In genomic region chr11:84827492-84827891, GRCm38 (mm10) we compare ENCODE assay signal across 12 mouse cellular contexts. TPM values are rescaled to one million over a fixed set of nuclear protein-coding genes. Genes with fewer than 3 reads are reported as not detected.
A peak's percentile ranks its signal among the peaks of the same experiment; 100 is the strongest.
DNase-seq lines count a peak whose midpoint lies in the region; ATAC-seq and TF ChIP-seq lines count a peak whose summit lies in the region.
"Had no signal": no experiment of that assay in that cellular context is flagged by ENCODE, and none has a peak within 500 bp of the region (broad histone marks: within the 10 kb centered on the region; RNA-seq: fewer than 3 reads in every experiment).

No protein-coding gene starts in this region.

- no peaks in the 10 kb centered on the region for H3K27me3 ChIP-seq in megakaryocyte, embryonic 14.5 days (replicated peaks)
- H3K27me3 ChIP-seq in intestine, embryonic 14.5 days (replicated peaks; ENCODE audit: control insufficient read depth, insufficient read depth, low read length), result no peaks in the 10 kb centered on the region
- no peaks in the 10 kb centered on the region for H3K27me3 ChIP-seq in myocyte (ENCODE audit: control insufficient read depth, insufficient read depth, insufficient read length)
- H3K27me3 ChIP-seq: embryonic facial prominence, embryonic 12.5 days had no signal

- H3K36me3 ChIP-seq in megakaryocyte, embryonic 14.5 days (replicated peaks; ENCODE audit: low read length), result peaks cover 79% of the 10 kb centered on the region
- peaks cover 28% of the 10 kb centered on the region for H3K36me3 ChIP-seq in intestine, embryonic 14.5 days (ENCODE audit: control insufficient read depth, insufficient read depth, low read length)
- H3K36me3 ChIP-seq in myocyte (ENCODE audit: control insufficient read depth, insufficient read depth), result peaks cover 4% of the 10 kb centered on the region

- no peak for TF ChIP-seq POLR2A in myocyte (IDR thresholded peaks at IDR 0.05; ENCODE audit: insufficient read length, low read depth)

- no peaks in the 10 kb centered on the region for H3K79me2 ChIP-seq in myocyte (ENCODE audit: control insufficient read depth, insufficient read depth)

- H3K4me3 ChIP-seq in gastrocnemius, adult 2 months, result peak overlapping the region; percentile 91
- peak overlapping the region; percentile 99 for H3K4me3 ChIP-seq in megakaryocyte, embryonic 14.5 days (replicated peaks)
- H3K4me3 ChIP-seq in intestine, embryonic 14.5 days (ENCODE audit: low read depth, low read length), result 0 out of 2 replicates have a peak overlapping the region, but pooled peaks have one; percentile 1
- H3K4me3 ChIP-seq in myocyte, result peak overlapping the region; percentile 56
- H3K4me3 ChIP-seq in layer of hippocampus, adult 2 months, result no peak overlapping the region

- no peak for ATAC-seq in megakaryocyte, adult 5-6 weeks (ENCODE audit: poor library complexity, severe bottlenecking)
- ATAC-seq in intestine, embryonic 14.5 days (replicated peaks; ENCODE audit: low FRiP score, low TSS enrichment, low read depth), result peak; percentile 7; the same call in 1 of the 2 replicates
- ATAC-seq: CD4-positive, CD25-positive, alpha-beta regulatory T cell, adult 4 months had no signal

- H3K4me1 ChIP-seq in megakaryocyte, embryonic 14.5 days, result peaks cover 87% of the 10 kb centered on the region
- peaks cover 4% of the 10 kb centered on the region for H3K4me1 ChIP-seq in intestine, embryonic 14.5 days (replicated peaks; ENCODE audit: control insufficient read depth, insufficient read depth, low read length)

- peak; percentile 32 for DNase-seq in gastrocnemius, adult 2 months
- no peak for DNase-seq in gastrocnemius, postnatal 36 days
- peak; percentile 45 for DNase-seq in intestine, embryonic 14.5 days (ENCODE audit: low spot score)
- DNase-seq in layer of hippocampus, adult 2 months (ENCODE audit: low spot score in 2 of 2), result no peak
- DNase-seq in thymus, adult 18-20 months, result no peak
- DNase-seq: gastrocnemius, postnatal 25 days; kidney, postnatal 4 days had no signal

- no peak overlapping the region for H3ac ChIP-seq in myocyte (ENCODE audit: control insufficient read depth, insufficient read length)

- no peak for TF ChIP-seq CTCF in gastrocnemius, adult 2 months (IDR thresholded peaks at IDR 0.05)
- TF ChIP-seq CTCF in layer of hippocampus, adult 2 months (conservative IDR thresholded peaks at IDR 0.05), result no peak

- intact Hi-C loops in gastrocnemius, adult 2 months (cut with DNase I), result no loop called here
- intact Hi-C loops in gastrocnemius, postnatal 36 days (cut with DNase I), result no loop called here

- H3K9me3 ChIP-seq in megakaryocyte, embryonic 14.5 days, result no peaks in the 10 kb centered on the region
- no peaks in the 10 kb centered on the region for H3K9me3 ChIP-seq in intestine, embryonic 14.5 days (ENCODE audit: control insufficient read depth, low read length)
- H3K9me3 ChIP-seq: embryonic facial prominence, embryonic 12.5 days had no signal

- peak overlapping the region; percentile 95 for H3K4me2 ChIP-seq in intestine, embryonic 14.5 days (ENCODE audit: low read length)
- peak overlapping the region; percentile 90 for H3K4me2 ChIP-seq in myocyte (ENCODE audit: low read depth)

- no peak overlapping the region for H3K9ac ChIP-seq in intestine, embryonic 14.5 days (ENCODE audit: low read length)

- peak overlapping the region; percentile 98 for H3K27ac ChIP-seq in gastrocnemius, adult 2 months
- H3K27ac ChIP-seq in intestine, embryonic 14.5 days (ENCODE audit: low read depth), result no peak overlapping the region
- no peak overlapping the region for H3K27ac ChIP-seq in layer of hippocampus, adult 2 months
- H3K27ac ChIP-seq: embryonic facial prominence, embryonic 12.5 days had no signal

TF ChIP-seq in myocyte, 11 proteins besides CTCF, POLR2A, EP300 and RAD21:
- TF ChIP-seq SRF (IDR thresholded peaks at IDR 0.05; ENCODE audit: control insufficient read depth, insufficient read length, low read depth), result no peak
- no peak for TF ChIP-seq POLR2AphosphoS2 (IDR thresholded peaks at IDR 0.05; ENCODE audit: insufficient read length, low read depth)
- TF ChIP-seq MAX (IDR thresholded peaks at IDR 0.05; ENCODE audit: low read depth), result no peak
- TF ChIP-seq E2F4 (IDR thresholded peaks at IDR 0.05; ENCODE audit: insufficient read depth), result no peak
- TF ChIP-seq CEBPB (IDR thresholded peaks at IDR 0.05; ENCODE audit: insufficient read depth, poor library complexity, severe bottlenecking), result no peak

RNA-seq across cellular contexts. Expression of gene Dhrs11, which starts 1.3 kb away (rescaled TPM):
- 10 to 100 TPM; 34.5 to 36.6 TPM for total RNA-seq in gastrocnemius, adult 2 months (2021)
- total RNA-seq in gastrocnemius, postnatal 36 days (2021), result 10 to 100 TPM; 30.6 to 33.4 TPM
- 17.6 and 18.7 TPM in 2 replicates for polyA plus RNA-seq in megakaryocyte, embryonic 14.5 days (2012; ENCODE audit: insufficient read depth, low replicate concordance)
- total RNA-seq in megakaryocyte, adult 5-6 weeks (2015), result 24.0 and 26.1 TPM in 2 replicates
- total RNA-seq in megakaryocyte, adult 5-6 weeks (2017), result 10.2 and 15.0 TPM in 2 replicates
- polyA plus RNA-seq in intestine, embryonic 14.5 days (2014; fragmentation: Nextera tagmentation; extraction: Ambion mirVana), result 30.4 and 37.1 TPM in 2 replicates
- polyA plus RNA-seq in myocyte (2012; fragmentation: generic; extraction: Trizol), result 13.8 TPM
- total RNA-seq in layer of hippocampus, adult 2 months (2021), result 1 to 10 TPM; 6.2 TPM

RNA-seq across cellular contexts. Expression of gene Mrm1, which starts 8.2 kb away (rescaled TPM):
- total RNA-seq in gastrocnemius, adult 2 months (2021), result 1 to 10 TPM; 7.7 to 9.1 TPM
- 1 to 10 TPM; 6.0 to 8.9 TPM for total RNA-seq in gastrocnemius, postnatal 36 days (2021)
- polyA plus RNA-seq in megakaryocyte, embryonic 14.5 days (2012; ENCODE audit: insufficient read depth, low replicate concordance), result 1.3 and 4.3 TPM in 2 replicates
- 2.5 and 6.6 TPM in 2 replicates for total RNA-seq in megakaryocyte, adult 5-6 weeks (2015)
- total RNA-seq in megakaryocyte, adult 5-6 weeks (2017), result 4.2 and 5.8 TPM in 2 replicates
- polyA plus RNA-seq in intestine, embryonic 14.5 days (2014; fragmentation: Nextera tagmentation; extraction: Ambion mirVana), result 15.9 and 16.9 TPM in 2 replicates
- polyA plus RNA-seq in myocyte (2012; fragmentation: generic; extraction: Trizol), result 11.4 TPM
- total RNA-seq in layer of hippocampus, adult 2 months (2021), result 10 to 100 TPM in 1 of 2 experiments, 1 to 10 TPM in 1; 8.5 to 16.7 TPM

RNA-seq across cellular contexts. Expression of gene Ggnbp2, which starts 43.1 kb away (rescaled TPM):
- total RNA-seq in gastrocnemius, adult 2 months (2021), result 10 to 100 TPM; 35.5 to 45.7 TPM
- total RNA-seq in gastrocnemius, postnatal 36 days (2021), result 10 to 100 TPM; 30.6 to 40.6 TPM
- 2.2 and 30.3 TPM in 2 replicates for polyA plus RNA-seq in megakaryocyte, embryonic 14.5 days (2012; ENCODE audit: insufficient read depth, low replicate concordance)
- total RNA-seq in megakaryocyte, adult 5-6 weeks (2015), result 129 and 131 TPM in 2 replicates
- total RNA-seq in megakaryocyte, adult 5-6 weeks (2017), result 164 and 179 TPM in 2 replicates
- 66.1 and 68.0 TPM in 2 replicates for polyA plus RNA-seq in intestine, embryonic 14.5 days (2014; fragmentation: Nextera tagmentation; extraction: Ambion mirVana)
- 24.8 TPM for polyA plus RNA-seq in myocyte (2012; fragmentation: generic; extraction: Trizol)
- 10 to 100 TPM; 87.7 to 92.2 TPM for total RNA-seq in layer of hippocampus, adult 2 months (2021)

RNA-seq across cellular contexts. Expression of gene Myo19, which starts 52.5 kb away (rescaled TPM):
- 1 to 10 TPM; 3.1 to 4.6 TPM for total RNA-seq in gastrocnemius, adult 2 months (2021)
- total RNA-seq in gastrocnemius, postnatal 36 days (2021), result 1 to 10 TPM; 1.9 to 3.6 TPM
- polyA plus RNA-seq in megakaryocyte, embryonic 14.5 days (2012; ENCODE audit: insufficient read depth, low replicate concordance), result 2.8 and 3.3 TPM in 2 replicates
- 1.2 and 2.1 TPM in 2 replicates for total RNA-seq in megakaryocyte, adult 5-6 weeks (2015)
- 1.4 and 2.8 TPM in 2 replicates for total RNA-seq in megakaryocyte, adult 5-6 weeks (2017)
- 10.0 and 10.6 TPM in 2 replicates for polyA plus RNA-seq in intestine, embryonic 14.5 days (2014; fragmentation: Nextera tagmentation; extraction: Ambion mirVana)
- polyA plus RNA-seq in myocyte (2012; fragmentation: generic; extraction: Trizol), result 4.8 TPM
- total RNA-seq in layer of hippocampus, adult 2 months (2021), result 10 to 100 TPM in 1 of 2 experiments, 1 to 10 TPM in 1; 8.9 to 11.5 TPM

RNA-seq across cellular contexts. Expression of gene Pigw, which starts 52.6 kb away (rescaled TPM):
- total RNA-seq in gastrocnemius, adult 2 months (2021), result 1 to 10 TPM; 5.1 to 5.3 TPM
- total RNA-seq in gastrocnemius, postnatal 36 days (2021), result 1 to 10 TPM; 4.0 to 5.5 TPM
- polyA plus RNA-seq in megakaryocyte, embryonic 14.5 days (2012; ENCODE audit: insufficient read depth, low replicate concordance), result 0.58 TPM in 1 of 2 replicates, not detected in the other
- total RNA-seq in megakaryocyte, adult 5-6 weeks (2015), result 2.1 and 2.8 TPM in 2 replicates
- 3.3 and 3.6 TPM in 2 replicates for total RNA-seq in megakaryocyte, adult 5-6 weeks (2017)
- polyA plus RNA-seq in intestine, embryonic 14.5 days (2014; fragmentation: Nextera tagmentation; extraction: Ambion mirVana), result 3.6 and 4.0 TPM in 2 replicates
- polyA plus RNA-seq in myocyte (2012; fragmentation: generic; extraction: Trizol), result 4.5 TPM
- 1 to 10 TPM; 7.4 to 7.5 TPM for total RNA-seq in layer of hippocampus, adult 2 months (2021)

Comparison
In these comparisons a context has a peak if more than half of its experiments do, and no peak if none do; other contexts are left out.
1. DNase-seq: peak in gastrocnemius, adult 2 months (single experiment) and intestine, embryonic 14.5 days (single experiment); none in gastrocnemius, postnatal 36 days (0 of 2), layer of hippocampus, adult 2 months (0 of 2) and thymus, adult 18-20 months (0 of 2).